Mouse (Mus musculus) liver, embryonic 14.5 days (tissue): ENCODE data around the gene Ncor1. TPM values are rescaled to one million over a fixed set of nuclear protein-coding genes. Genes with fewer than 3 reads are reported as not detected.
A peak's percentile ranks its signal among the peaks of the same experiment; 100 is the strongest.
"Not testable (repeated sequence)": the region's sequence is repeated elsewhere in the genome, so short reads cannot be mapped to it uniquely, and the experiment has no call there.

Experiments used
- ATAC-seq: fragments of 200-750 bp; cut with Nextera tagmentation; 2 replicates; pipeline ENCODE4 v1.8.0; 2017; ENCODE audit warnings: moderate number of reproducible peaks, mild to moderate bottlenecking, moderate library complexity; ENCODE audit not compliant: insufficient read depth
- DNase-seq, 3 experiments: peaks; one replicate each; pipeline ENCODE4 v3.0.0-alpha.2; 2012 to 2013; ENCODE audit warnings: low read depth in 3 of 3, low spot score in 3 of 3
- H3K27ac ChIP-seq: fragments of 300-500 bp; sonication (generic); 2 replicates; pipeline ENCODE4 v1.5.1; 2014; ENCODE audit warnings: moderate library complexity, mild to moderate bottlenecking, control low read depth, inconsistent platforms
- H3K27me3 ChIP-seq: fragments of 300-500 bp; sonication (generic); 2 replicates; pipeline ENCODE4 v1.6.1; 2014; ENCODE audit warnings: mild to moderate bottlenecking, low read length, moderate library complexity; ENCODE audit not compliant: control insufficient read depth, insufficient read depth
- H3K36me3 ChIP-seq: fragments of 300-500 bp; sonication (generic); replicated peaks from 2 replicates; pipeline ENCODE4 v1.6.1; 2014; ENCODE audit warnings: low read depth; ENCODE audit not compliant: control insufficient read depth, insufficient read depth
- H3K4me1 ChIP-seq, 2 experiments: fragments of 200-500 bp in 1 of 2; fragments of 300-500 bp in 1 of 2; sonication (generic) in 1 of 2; replicated peaks; 2 replicates each; pipeline ENCODE4 v1.6.1; 2012 to 2014; ENCODE audit warnings: antibody characterized with exemption in 1 of 2, inconsistent platforms in 1 of 2, low read length in 1 of 2; ENCODE audit not compliant: control insufficient read depth in 2 of 2, insufficient read depth in 2 of 2
- H3K4me2 ChIP-seq: fragments of 300-500 bp; sonication (generic); 2 replicates; pipeline ENCODE4 v1.6.1; 2014; ENCODE audit warnings: low read depth, mild to moderate bottlenecking, control low read depth, moderate library complexity
- H3K4me3 ChIP-seq, 2 experiments: fragments of 200-500 bp in 1 of 2; fragments of 300-500 bp in 1 of 2; sonication (generic) in 1 of 2; 2 replicates each; pipeline ENCODE4 v1.5.1; 2012 to 2014; ENCODE audit warnings: low read depth in 2 of 2, low read length in 2 of 2, mild to moderate bottlenecking in 2 of 2, control low read depth in 1 of 2, inconsistent platforms in 1 of 2, moderate library complexity in 1 of 2; ENCODE audit not compliant: insufficient read depth in 1 of 2
- H3K9ac ChIP-seq: fragments of 300-500 bp; sonication (generic); replicated peaks from 2 replicates; pipeline ENCODE4 v1.6.1; 2014; ENCODE audit warnings: mild to moderate bottlenecking, control low read depth, moderate library complexity
- H3K9me3 ChIP-seq: fragments of 300-500 bp; sonication (generic); 2 replicates; pipeline ENCODE4 v1.6.1; 2016; ENCODE audit warnings: low read length, mixed read lengths; ENCODE audit not compliant: control insufficient read depth
- CTCF ChIP-seq: IDR thresholded peaks from 2 replicates; pipeline ENCODE4 v1.5.1; 2016; ENCODE audit warnings: antibody characterized with exemption, low read depth, control low read depth
- EP300 ChIP-seq: IDR thresholded peaks from 2 replicates; pipeline ENCODE4 v1.6.1; 2016; ENCODE audit warnings: antibody characterized with exemption, low read depth
- WGBS: fragments of 180-500 bp; shearing (Covaris S2); extraction: QIAGEN DNeasy Blood & Tissue Kit; methylation state at CpG from one replicate; pipeline ENCODE4 v1.1.7; 2014; ENCODE audit not compliant: insufficient replicate concordance; 5-methylcytosine and 5-hydroxymethylcytosine counted together
- polyA plus RNA-seq, 2 experiments: library from polyadenylated mRNA; depleted of rRNA in 1 of 2; stranded (reverse) in 1 of 2; unstranded in 1 of 2; fragments of >200 nt; fragmentation: Nextera tagmentation in 1 of 2; extraction: Ambion mirVana in 1 of 2; gene quantifications; 2 replicates each; pipeline versions ENCODE4 v1.2.1 to v1.2.3; 2012 to 2014

Gene Ncor1
- polyA plus RNA-seq, 2 experiments, result 37.1 to 54.3 TPM

DNA sequence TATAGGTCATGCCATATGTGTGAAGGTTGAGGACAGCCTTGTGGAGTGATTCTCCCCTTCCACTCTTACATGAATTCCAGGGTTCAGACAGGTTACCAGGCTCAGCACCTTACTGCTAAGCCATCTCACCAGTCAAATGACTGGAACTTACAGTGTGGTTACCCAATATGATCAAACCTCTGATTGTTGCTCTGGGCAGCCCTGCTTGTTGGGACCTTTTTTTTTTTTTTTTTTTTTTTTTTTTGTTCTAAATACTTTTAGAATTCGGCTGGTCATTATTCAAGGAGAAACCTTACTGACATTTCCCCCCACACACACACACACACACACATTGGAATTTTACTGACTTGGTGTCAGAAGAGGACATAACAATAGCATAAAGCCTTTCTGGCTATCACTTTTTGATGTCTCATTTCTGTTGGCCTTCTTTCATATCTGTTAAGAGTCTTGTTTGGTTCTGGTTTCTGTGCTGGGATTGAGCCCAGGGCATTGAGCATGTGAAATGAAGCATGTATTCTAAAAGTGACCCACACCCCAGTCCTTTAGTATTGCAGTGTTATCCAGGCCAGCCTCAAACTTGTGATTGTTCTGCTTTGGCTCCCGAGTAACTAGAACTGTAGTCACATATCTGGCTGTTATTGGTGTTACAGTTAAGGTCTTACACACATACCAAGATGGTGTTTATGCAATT is 5.0 kb upstream of the Ncor1 start:
- no peak overlapping the region for H3K4me2 ChIP-seq
- H3K9me3 ChIP-seq, result no peaks in the 10 kb centered on the region
- H3K27ac ChIP-seq, result peak overlapping the region; percentile 42
- H3K4me3 ChIP-seq, result no peak overlapping the region
- peaks cover 37 to 51% of the 10 kb centered on the region in 2 experiments for H3K4me1 ChIP-seq
- no peak for ATAC-seq
- no peak for TF ChIP-seq EP300
- WGBS, result 61% methylated on average over 2 of the region's 2 CpGs
- DNase-seq, result no peak
- no peaks in the 10 kb centered on the region for H3K36me3 ChIP-seq
- 0 out of 2 replicates have a peak overlapping the region, but pooled peaks have one; percentile 3 for H3K9ac ChIP-seq
- H3K27me3 ChIP-seq, result no peaks in the 10 kb centered on the region

DNA sequence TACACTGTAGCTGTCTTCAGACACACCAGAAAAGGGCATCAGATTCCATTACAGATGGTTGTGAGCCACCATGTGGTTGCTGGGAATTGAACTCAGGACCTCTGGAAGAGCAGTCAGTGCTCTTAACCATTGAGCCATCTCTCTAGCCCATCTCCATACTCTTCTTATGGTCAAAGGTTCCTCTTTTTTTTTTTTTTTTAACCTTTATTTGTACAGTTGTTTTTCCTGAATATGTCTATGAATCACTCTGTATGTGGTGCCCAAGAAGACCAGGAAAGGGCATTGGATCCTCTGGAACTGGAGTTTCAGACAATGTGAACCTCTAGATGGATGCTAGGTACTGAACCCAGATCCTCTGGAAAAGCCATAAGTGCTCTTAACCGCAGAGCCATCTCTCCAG is 4.2 kb upstream of the Ncor1 start:
- H3K4me1 ChIP-seq, result peaks cover 37 to 44% of the 10 kb centered on the region in 2 experiments
- not testable (repeated sequence) for ATAC-seq
- 80% methylated on average over 1 of the region's 1 CpGs for whole genome bisulfite sequencing

DNA sequence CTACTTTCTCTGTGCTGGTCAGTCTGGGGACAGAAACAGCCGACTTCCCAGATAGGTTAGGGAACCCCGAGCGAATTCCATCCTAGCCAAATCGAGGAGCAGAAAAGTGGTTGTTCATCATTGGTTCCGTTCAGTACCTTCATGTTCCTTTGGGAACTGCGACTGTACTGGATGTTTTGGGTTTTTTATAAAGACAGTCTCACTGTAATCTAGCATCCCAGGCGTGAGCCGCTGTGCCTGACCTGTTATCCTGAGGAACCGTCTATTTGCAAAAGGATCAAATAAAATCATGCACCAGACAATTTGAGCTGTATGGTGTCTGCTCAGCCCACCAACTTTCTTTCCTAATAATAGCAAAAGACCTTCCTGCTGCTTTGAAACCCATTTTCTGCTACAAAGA is 439 bp upstream of the Ncor1 start:
- H3K4me2 ChIP-seq, result peak overlapping the region; percentile 89
- no peaks in the 10 kb centered on the region for H3K27me3 ChIP-seq
- H3K36me3 ChIP-seq, result no peaks in the 10 kb centered on the region
- TF ChIP-seq EP300 (no peak; the same call in 1 of the 2 replicates), CTCF (no peak)
- peak overlapping the region; percentile 89 for H3K27ac ChIP-seq
- H3K4me1 ChIP-seq, result peaks cover 7 to 10% of the 10 kb centered on the region in 2 experiments
- no peaks in the 10 kb centered on the region for H3K9me3 ChIP-seq
- H3K4me3 ChIP-seq, result peak overlapping the region; percentile 70 to 85
- ATAC-seq (no peak), DNase-seq (peak in 1 of 3 experiments; percentile 42)
- peak overlapping the region; percentile 98 for H3K9ac ChIP-seq
- under 1% methylated on average over 9 of the region's 9 CpGs for WGBS

More for the DNA sequence above, 4.2 kb upstream of the Ncor1 start:
- not testable (repeated sequence) for H3K27me3 ChIP-seq, H3K4me2 ChIP-seq, H3K9me3 ChIP-seq, H3K36me3 ChIP-seq, H3K27ac ChIP-seq, DNase-seq, H3K4me3 ChIP-seq, H3K9ac ChIP-seq

DNA sequence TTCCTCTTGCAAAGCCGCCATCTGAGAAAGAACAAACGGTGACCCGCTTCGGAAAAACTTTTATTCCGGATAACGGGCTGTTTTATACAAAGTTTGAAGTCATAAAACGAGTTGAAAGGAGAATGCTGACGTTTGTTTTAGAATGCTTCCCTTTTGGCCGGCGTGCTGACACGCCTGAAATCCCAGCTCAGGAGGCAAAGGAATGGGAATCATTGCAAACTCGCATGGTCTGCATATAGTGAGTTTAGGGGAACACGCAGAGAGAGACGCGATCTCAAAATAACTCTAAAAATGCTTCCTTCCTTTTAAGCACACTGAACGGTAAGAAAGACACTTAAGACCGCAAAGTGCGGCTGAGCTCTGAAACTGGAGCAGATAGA is 460 bp downstream of the Ncor1 start:
- H3K27me3 ChIP-seq, result no peaks in the 10 kb centered on the region
- no peaks in the 10 kb centered on the region for H3K9me3 ChIP-seq
- ATAC-seq (no peak), DNase-seq (peak in 2 of 3 experiments; percentile 18 to 37)
- WGBS, result under 1% methylated on average over 18 of the region's 18 CpGs
- H3K4me1 ChIP-seq, result peaks cover 0 to 3% of the 10 kb centered on the region in 2 experiments; a peak in 3 of 4 replicates
- peak overlapping the region; percentile 98 for H3K9ac ChIP-seq
- no peaks in the 10 kb centered on the region for H3K36me3 ChIP-seq
- H3K27ac ChIP-seq, result peak overlapping the region; percentile 89
- TF ChIP-seq CTCF (no peak), EP300 (no peak)
- H3K4me2 ChIP-seq, result peak overlapping the region; percentile 89
- H3K4me3 ChIP-seq, result peak overlapping the region; percentile 70 to 85

DNA sequence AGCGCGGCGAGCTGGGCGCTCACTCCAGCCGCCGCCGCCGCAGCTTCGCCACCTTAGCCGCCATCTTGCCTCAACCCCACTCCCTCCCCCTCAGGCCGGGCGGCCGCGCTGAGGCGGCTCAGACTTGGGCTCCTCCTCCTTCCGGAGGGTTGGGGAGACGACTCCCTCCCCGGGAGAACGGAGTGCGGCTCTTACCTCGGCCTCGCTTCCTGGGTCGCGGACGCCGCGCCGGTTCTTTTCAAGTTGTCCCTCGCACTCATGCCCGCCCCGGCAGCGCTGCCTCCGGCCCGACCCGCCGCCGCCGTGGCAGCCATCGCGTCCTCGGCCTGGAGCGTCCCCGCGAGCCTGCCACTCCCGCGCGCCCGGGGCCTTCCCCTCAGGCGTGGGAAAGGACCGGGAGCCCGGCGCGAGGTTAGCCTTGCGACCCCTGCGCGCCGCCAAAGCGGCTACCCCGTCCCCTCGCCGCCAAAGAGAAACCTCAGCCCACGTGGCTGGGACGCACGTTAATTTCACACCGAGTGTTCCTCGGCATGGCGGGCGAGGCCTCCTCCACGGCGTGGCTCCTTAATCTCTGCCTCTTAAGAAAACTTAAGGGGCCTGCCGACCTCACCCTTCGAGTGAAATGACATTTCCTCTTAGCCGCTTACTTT is 975 bp downstream of the Ncor1 start:
- Histone ChIP-seq H3K4me2 (peak overlapping the region; percentile 89), H3K9me3 (no peaks in the 10 kb centered on the region)
- no peak for TF ChIP-seq EP300
- TF ChIP-seq CTCF, result no peak

More for the DNA sequence above, 975 bp downstream of the Ncor1 start:
- Histone ChIP-seq H3K27ac (peak overlapping the region; percentile 89), H3K36me3 (no peaks in the 10 kb centered on the region), H3K27me3 (no peaks in the 10 kb centered on the region), H3K4me3 (peak overlapping the region; percentile 70 to 85), H3K4me1 (peaks cover 0 to 3% of the 10 kb centered on the region in 2 experiments; a peak in 3 of 4 replicates), H3K9ac (peak overlapping the region; percentile 98)
- under 1% methylated on average over 71 of the region's 73 CpGs for WGBS
- ATAC-seq, result peak; percentile 93
- DNase-seq, result peak; percentile 80 to 85 (median 82)
